Mouse (Mus musculus) neural tube, embryonic 11.5 days (tissue): ENCODE measurements around the gene Pak1. TPM values are rescaled to one million over a fixed set of nuclear protein-coding genes. Genes with fewer than 3 reads are reported as not detected.

ENCODE experiments used
- ATAC-seq: fragments of 200-750 bp; cut with Nextera tagmentation; 2 replicates; pipeline ENCODE4 v1.8.0; 2017; ENCODE audit warnings: moderate number of reproducible peaks, mild to moderate bottlenecking, moderate TSS enrichment, moderate library complexity; ENCODE audit not compliant: insufficient read depth, low FRiP score, low TSS enrichment
- DNase-seq: peaks from one replicate; pipeline ENCODE4 v3.0.0-alpha.2; 2015; ENCODE audit warnings: low spot score
- H3K27ac ChIP-seq: fragments of 300-500 bp; sonication (generic); 2 replicates; pipeline ENCODE4 v1.5.1; 2014; ENCODE audit warnings: low read depth, mild to moderate bottlenecking, low read length
- H3K27me3 ChIP-seq: fragments of 300-500 bp; sonication (generic); 2 replicates; pipeline ENCODE4 v1.6.1; 2014; ENCODE audit warnings: mild to moderate bottlenecking, low read length, mixed read lengths; ENCODE audit not compliant: control insufficient read depth, insufficient read depth
- H3K36me3 ChIP-seq: fragments of 300-500 bp; sonication (generic); 2 replicates; pipeline ENCODE4 v1.6.1; 2014; ENCODE audit warnings: mild to moderate bottlenecking, low read length, moderate library complexity, mixed read lengths; ENCODE audit not compliant: control insufficient read depth, insufficient read depth
- H3K4me1 ChIP-seq: fragments of 300-500 bp; sonication (generic); 2 replicates; pipeline ENCODE4 v1.6.1; 2014; ENCODE audit warnings: low read length, mixed read lengths; ENCODE audit not compliant: control insufficient read depth, insufficient read depth
- H3K4me2 ChIP-seq: fragments of 300-500 bp; sonication (generic); 2 replicates; pipeline ENCODE4 v1.6.1; 2014; ENCODE audit warnings: low read depth, mild to moderate bottlenecking, moderate library complexity
- H3K4me3 ChIP-seq: fragments of 300-500 bp; sonication (generic); 2 replicates; pipeline ENCODE4 v1.5.1; 2014; ENCODE audit warnings: low read depth, low read length
- H3K9ac ChIP-seq: fragments of 300-500 bp; sonication (generic); 2 replicates; pipeline ENCODE4 v1.6.1; 2014; ENCODE audit warnings: mild to moderate bottlenecking, low read length
- H3K9me3 ChIP-seq: fragments of 300-500 bp; sonication (generic); 2 replicates; pipeline ENCODE4 v1.6.1; 2016; ENCODE audit warnings: low read length; ENCODE audit not compliant: control insufficient read depth
- WGBS: fragments of 180-500 bp; shearing (Covaris S2); extraction: QIAGEN DNeasy Blood & Tissue Kit; methylation state at CpG from one replicate; pipeline ENCODE4 v1.1.7; 2014; 5-methylcytosine and 5-hydroxymethylcytosine counted together
- polyA plus RNA-seq: library from polyadenylated mRNA; unstranded; fragments of >200 nt; fragmentation: Nextera tagmentation; extraction: Ambion mirVana; gene quantifications from 2 replicates; pipeline ENCODE4 v1.2.1, GENCODE M21; 2014

Gene Pak1
- polyA plus RNA-seq, 1 experiment from 2014 or later, result 96.1 TPM

DNA sequence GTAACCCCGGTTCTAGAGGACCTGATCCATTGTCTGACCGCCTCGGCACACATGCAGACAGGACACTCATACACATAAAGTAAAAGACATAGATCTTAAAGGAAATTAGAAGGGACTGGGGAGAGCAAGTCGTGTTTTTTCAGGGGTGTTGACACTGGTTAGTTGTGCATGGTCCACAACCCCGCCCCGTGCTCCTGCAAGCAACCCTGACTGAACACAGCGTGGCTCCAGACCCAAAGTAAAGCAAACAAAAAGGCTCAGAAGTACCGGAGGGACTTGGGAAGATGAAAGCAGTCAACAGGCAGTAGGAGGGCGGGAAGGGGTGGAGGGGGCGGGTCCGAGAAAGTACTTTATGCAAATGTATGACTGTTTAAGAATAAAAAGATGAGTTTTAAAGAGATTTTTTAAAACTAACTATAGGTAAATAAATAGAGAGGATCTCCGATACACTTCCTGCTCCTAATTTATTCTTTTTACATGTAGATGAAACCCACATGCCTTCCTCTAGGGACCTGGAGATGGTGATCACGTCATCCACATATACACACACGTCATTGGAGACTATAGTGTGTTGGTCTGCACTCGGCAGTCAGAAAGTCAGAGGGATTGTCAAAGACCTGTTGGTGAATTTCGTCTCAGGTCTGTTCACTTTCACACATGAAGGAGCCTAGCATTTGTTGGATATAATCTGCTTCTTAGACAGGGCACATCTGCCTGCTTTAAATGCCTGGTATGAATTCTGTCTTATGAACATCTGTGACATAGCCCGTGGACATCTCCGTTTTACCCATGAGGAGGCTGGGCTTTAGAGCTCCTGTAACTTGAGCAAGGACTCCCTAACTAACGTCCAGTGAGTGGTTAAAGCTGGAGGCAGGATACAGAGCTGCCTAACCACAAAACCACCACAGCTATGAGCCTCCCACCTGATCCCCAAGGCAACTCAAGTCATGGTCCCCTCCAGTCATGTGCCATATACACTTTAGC lies 38.8 kb upstream of the Pak1 start:
- H3K27me3 ChIP-seq, result no peaks in the 10 kb centered on the region
- 0 out of 2 replicates have a peak, but pooled peaks have one; percentile 18 for ATAC-seq
- DNase-seq, result no peak
- peak overlapping the region; percentile 22; the same call in 1 of the 2 replicates for H3K4me2 ChIP-seq
- no peaks in the 10 kb centered on the region for H3K9me3 ChIP-seq
- H3K4me3 ChIP-seq, result no peak overlapping the region
- no peaks in the 10 kb centered on the region for H3K36me3 ChIP-seq
- WGBS, result 33% methylated on average over 19 of the region's 19 CpGs
- H3K27ac ChIP-seq, result no peak overlapping the region
- 0 out of 2 replicates have a peak, but pooled peaks cover 4% of the 10 kb centered on the region for H3K4me1 ChIP-seq
- no peak overlapping the region for H3K9ac ChIP-seq

DNA sequence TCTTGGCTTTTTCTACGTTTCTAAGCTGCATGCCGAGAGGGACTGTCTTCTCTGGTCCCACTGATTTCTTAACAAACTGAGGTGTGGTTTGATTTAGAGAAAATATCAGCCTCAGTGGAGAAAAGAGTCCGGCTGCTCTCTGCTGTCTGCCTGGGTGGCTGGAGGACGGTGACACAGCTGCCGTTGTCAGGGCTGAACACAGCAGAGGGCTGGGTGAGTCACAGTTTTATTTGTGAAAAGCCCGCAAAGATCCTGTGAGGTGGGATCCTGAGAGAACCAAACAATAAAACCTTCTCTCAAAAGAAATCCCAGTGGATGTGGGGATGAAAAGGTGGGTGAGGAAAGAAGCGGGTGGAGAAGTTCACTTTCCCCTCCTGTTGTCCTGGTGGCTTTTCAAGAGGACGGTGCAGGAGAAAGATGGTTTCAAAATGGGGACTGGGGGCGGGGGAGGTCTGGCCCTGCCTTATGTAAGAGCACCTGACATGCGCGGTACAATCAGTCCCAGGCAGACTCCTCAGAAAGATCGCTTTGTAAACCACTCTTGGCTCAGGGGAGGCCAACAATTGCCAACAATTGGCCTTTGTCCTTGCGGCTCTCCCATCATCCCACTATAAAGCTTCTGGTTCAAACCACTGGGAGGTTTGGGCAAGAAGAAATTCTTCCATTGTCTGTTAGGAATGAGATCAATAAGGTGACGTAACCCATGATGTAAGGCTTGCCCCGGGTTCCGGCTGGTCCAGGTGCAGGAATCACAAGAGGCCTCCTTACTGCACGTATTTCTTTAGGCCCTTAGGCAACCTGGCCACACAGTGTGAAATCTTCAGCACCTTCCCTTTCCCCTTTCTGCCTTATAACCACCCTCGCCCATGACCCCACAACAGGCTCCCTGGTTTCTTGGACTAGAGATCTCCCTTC lies 31.1 kb upstream of the Pak1 start:
- Histone ChIP-seq H3K4me1 (0 out of 2 replicates have a peak, but pooled peaks cover 6% of the 10 kb centered on the region), H3K4me3 (no peak overlapping the region), H3K27ac (peak overlapping the region; percentile 23; the same call in 1 of the 2 replicates), H3K9ac (peak overlapping the region; percentile 48), H3K9me3 (no peaks in the 10 kb centered on the region), H3K36me3 (no peaks in the 10 kb centered on the region), H3K4me2 (peak overlapping the region; percentile 25), H3K27me3 (no peaks in the 10 kb centered on the region)
- ATAC-seq (peak; percentile 72), DNase-seq (peak; percentile 66)
- 48% methylated on average over 18 of the region's 18 CpGs for WGBS

DNA sequence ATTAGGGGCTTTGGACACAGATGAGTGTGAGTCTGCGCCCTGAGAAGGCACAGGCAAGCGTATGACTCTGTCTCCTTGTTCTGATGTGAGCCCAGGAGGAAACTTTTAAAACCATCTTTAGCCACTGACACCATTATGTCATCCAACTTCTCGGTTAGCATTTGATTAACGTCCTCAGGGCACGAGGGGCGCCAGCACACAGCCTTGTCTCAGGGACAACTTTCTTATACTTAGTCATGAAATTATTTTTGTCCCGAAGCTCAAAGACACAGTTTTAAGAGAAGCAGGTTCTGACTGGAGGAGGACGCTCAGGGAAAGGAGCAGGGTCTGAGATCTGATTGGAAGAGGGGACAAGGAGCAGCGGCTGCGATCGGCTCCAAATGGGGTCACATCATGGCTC lies 23.8 kb upstream of the Pak1 start:
- Histone ChIP-seq H3K36me3 (no peaks in the 10 kb centered on the region), H3K27ac (no peak overlapping the region), H3K9ac (no peak overlapping the region), H3K9me3 (no peaks in the 10 kb centered on the region), H3K4me3 (no peak overlapping the region), H3K27me3 (no peaks in the 10 kb centered on the region), H3K4me2 (no peak overlapping the region), H3K4me1 (no peaks in the 10 kb centered on the region)
- DNase-seq, result no peak
- WGBS, result 82% methylated on average over 11 of the region's 11 CpGs
- ATAC-seq, result no peak

DNA sequence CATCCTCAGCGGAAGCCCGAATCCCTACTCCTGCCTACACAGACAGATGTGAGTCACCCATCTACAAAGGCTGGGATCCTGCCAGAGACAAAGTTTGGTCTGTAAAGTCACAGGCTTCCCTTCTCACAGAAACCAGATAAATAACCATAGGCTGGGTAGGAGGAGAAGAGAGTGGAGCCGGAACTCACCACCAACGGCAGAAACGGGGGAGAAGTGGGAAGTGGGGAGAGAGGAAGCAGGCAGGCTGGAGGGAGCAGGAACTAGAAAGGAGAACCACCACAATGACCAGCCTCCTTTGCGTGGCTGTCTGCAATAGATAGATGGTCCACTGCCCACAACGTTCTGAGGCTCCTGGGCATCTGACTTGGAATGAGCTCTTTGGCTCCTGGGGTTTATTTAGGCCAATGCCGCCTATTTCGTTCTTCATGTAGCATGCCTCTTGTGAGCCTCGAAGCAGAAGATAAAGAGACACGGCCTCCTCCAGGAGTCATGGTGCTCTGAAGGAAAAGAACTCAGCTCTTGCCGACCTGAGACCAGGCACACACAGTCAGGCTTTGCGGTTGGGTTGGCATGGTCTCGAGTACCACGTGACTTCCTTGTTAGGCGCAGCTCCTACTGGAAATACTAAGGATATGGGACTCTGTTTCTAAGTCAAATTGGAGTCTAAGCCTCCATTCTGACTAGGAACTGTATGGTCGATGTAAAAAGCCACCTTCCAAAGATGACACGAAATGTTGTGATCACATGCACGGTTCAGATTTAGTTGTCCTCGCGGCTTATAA lies 23.0 kb upstream of the Pak1 start:
- no peaks in the 10 kb centered on the region for H3K9me3 ChIP-seq
- H3K4me3 ChIP-seq, result no peak overlapping the region
- H3K27me3 ChIP-seq, result no peaks in the 10 kb centered on the region
- WGBS, result 90% methylated on average over 21 of the region's 21 CpGs
- H3K4me1 ChIP-seq, result no peaks in the 10 kb centered on the region
- no peak for ATAC-seq
- no peaks in the 10 kb centered on the region for H3K36me3 ChIP-seq
- no peak for DNase-seq
- no peak overlapping the region for H3K9ac ChIP-seq
- H3K4me2 ChIP-seq, result no peak overlapping the region
- no peak overlapping the region for H3K27ac ChIP-seq

DNA sequence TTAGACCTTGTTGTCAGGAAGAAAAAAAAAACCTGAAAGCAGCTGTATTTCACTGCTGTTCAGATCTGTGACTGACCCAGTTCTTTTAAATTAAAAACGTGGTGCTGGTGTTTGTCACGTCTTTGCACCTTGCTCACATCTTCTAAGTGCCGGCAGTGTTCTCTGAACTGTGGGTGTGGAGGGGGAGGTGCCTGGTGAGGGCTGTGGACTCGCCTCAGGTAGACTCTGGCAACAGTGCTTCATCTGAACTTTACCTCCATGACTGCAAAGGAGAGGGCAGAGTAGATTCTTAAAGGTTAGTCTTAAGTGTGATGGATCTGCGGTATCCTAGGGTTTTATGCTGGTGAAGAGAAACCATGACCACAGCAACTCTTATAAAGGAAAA lies 22.4 kb upstream of the Pak1 start:
- no peaks in the 10 kb centered on the region for H3K4me1 ChIP-seq
- H3K27ac ChIP-seq, result no peak overlapping the region
- ATAC-seq (no peak), DNase-seq (no peak)
- H3K9me3 ChIP-seq, result no peaks in the 10 kb centered on the region
- no peak overlapping the region for H3K9ac ChIP-seq
- H3K27me3 ChIP-seq, result no peaks in the 10 kb centered on the region
- H3K4me3 ChIP-seq, result no peak overlapping the region
- H3K4me2 ChIP-seq, result no peak overlapping the region
- WGBS, result 81% methylated on average over 5 of the region's 5 CpGs
- no peaks in the 10 kb centered on the region for H3K36me3 ChIP-seq

DNA sequence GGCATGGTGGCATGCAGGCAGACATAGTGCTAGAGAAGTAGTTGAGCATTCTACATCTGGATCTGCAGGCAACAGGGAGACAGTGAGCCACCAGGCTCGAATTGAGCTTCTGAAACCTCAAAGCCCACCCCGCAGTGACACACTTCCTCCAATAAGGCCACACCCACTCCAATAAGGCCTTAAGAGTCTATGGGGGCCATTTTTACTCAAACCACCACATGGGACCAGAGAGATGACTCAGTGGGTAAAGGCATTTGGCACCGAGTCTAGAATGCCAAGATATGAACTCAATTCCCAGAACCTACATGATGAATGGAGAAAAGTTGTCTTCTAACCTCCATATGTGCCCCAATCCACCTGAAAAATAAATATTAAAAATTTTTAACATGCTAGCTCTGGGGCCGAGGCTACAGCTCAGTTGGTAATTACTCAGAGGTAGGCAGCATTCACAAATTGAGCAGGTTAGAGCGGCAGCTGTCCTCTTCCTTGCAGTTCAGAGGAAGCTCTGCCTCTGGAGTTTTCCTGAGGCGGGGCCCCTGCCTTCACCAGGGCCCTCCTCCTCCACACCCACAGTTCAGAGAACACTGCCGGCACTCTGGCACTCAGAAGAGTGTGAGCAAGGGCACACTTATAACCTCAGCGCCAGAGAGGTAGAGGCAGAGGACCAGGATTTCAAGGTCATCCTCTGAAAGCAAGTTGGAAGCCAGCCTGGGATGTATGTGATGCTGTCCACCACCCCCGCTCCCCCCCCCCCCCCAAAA lies 21.8 kb upstream of the Pak1 start:
- H3K9ac ChIP-seq, result no peak overlapping the region
- DNase-seq, result no peak
- no peak for ATAC-seq
- no peaks in the 10 kb centered on the region for H3K9me3 ChIP-seq
- H3K27me3 ChIP-seq, result no peaks in the 10 kb centered on the region
- H3K36me3 ChIP-seq, result no peaks in the 10 kb centered on the region
- H3K4me2 ChIP-seq, result no peak overlapping the region
- H3K4me3 ChIP-seq, result no peak overlapping the region
- WGBS, result 79% methylated on average over 9 of the region's 9 CpGs
- no peaks in the 10 kb centered on the region for H3K4me1 ChIP-seq
- H3K27ac ChIP-seq, result no peak overlapping the region

DNA sequence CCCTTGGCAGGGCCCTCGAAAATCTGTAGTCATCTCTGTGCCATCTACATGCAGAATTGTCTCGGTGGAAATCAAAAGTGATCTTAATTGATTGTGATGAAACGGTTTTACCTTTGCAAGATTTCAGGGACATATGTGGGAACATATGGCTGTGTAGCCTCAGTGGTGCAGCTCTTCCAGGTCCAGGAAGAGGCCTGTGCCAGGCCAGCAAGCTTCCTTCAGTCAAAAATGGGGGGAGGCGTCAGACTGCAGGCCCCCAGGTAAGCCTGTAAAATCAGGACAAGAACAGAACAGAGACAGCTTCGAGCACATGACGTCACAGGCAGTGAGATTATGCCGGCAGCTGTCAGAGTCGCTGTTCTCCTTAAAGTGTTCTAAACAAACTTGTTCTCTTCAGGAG lies 20.5 kb upstream of the Pak1 start:
- no peak overlapping the region for H3K9ac ChIP-seq
- ATAC-seq (no peak), DNase-seq (no peak)
- H3K27me3 ChIP-seq, result no peaks in the 10 kb centered on the region
- WGBS, result 86% methylated on average over 8 of the region's 8 CpGs
- H3K27ac ChIP-seq, result no peak overlapping the region
- H3K4me2 ChIP-seq, result no peak overlapping the region
- H3K4me3 ChIP-seq, result no peak overlapping the region
- H3K4me1 ChIP-seq, result no peaks in the 10 kb centered on the region
- no peaks in the 10 kb centered on the region for H3K36me3 ChIP-seq
- H3K9me3 ChIP-seq, result no peaks in the 10 kb centered on the region
